In the genomic region with DNA sequence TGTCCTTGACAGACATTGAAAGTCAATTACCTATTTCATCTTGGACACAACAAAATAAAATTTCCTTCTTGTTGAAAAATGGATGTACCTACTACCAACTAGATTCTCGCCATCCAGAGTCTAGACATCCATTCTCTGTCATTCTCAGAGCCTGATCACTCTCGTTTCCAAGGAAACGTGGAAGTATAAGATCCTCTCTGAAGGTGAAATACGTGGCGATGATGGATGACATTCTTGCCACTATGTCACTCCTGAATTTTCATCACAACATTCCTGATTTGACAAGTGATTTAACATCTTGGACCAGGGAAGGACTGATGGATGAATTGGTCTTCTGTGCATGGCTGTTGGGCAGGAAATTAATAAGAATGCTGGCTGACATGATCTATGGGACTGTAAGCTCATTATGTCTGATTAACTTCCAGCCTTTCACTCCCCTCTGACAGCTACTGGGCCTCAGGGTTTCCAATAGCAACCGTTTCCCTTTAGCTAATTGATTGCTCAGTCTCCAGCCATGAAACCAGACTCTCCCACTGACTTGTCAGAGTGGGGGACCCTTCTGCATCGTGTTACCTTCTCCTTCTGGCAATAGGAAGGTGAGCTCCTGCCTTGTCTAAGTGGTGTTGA, we compare ENCODE assay signal across 12 mouse cellular contexts.
DNase-seq lines count a peak whose midpoint lies in the region; ATAC-seq and TF ChIP-seq lines count a peak whose summit lies in the region.
"Had no signal": no experiment of that assay in that cellular context is flagged by ENCODE, and none has a peak within 500 bp of the region (broad histone marks: within the 10 kb centered on the region; RNA-seq: fewer than 3 reads in every experiment).

No protein-coding gene starts in this region.

- H3K9ac ChIP-seq in hindbrain, embryonic 12.5 days = no peak overlapping the region
- H3K9ac ChIP-seq in midbrain, embryonic 15.5 days = no peak overlapping the region
- H3K9ac ChIP-seq: stomach, embryonic 15.5 days had no signal

- peak; percentile 81 for DNase-seq in brain, embryonic 14.5 days (ENCODE audit: low read depth)
- DNase-seq in embryo, embryonic 10.5 days (ENCODE audit: low spot score) = peak; percentile 76
- no peak for DNase-seq in natural killer cell, adult 2 months (ENCODE audit: low spot score in 2 of 2)
- no peak for DNase-seq in thymus, postnatal 14 days
- DNase-seq in left cerebral cortex, postnatal 25 days (ENCODE audit: low spot score in 2 of 2) = no peak
- no peak for DNase-seq in adrenal gland, adult 8-10 months
- DNase-seq: cerebellum, postnatal 36 days; lung, adult 18-20 months; right cerebral cortex, postnatal 14 days had no signal

- H3K9me3 ChIP-seq in hindbrain, embryonic 12.5 days (replicated peaks) = no peaks in the 10 kb centered on the region
- H3K9me3 ChIP-seq in midbrain, embryonic 15.5 days = no peaks in the 10 kb centered on the region
- H3K9me3 ChIP-seq: stomach, embryonic 15.5 days had no signal

- H3K4me1 ChIP-seq in hindbrain, embryonic 12.5 days = peaks cover 10% of the 10 kb centered on the region
- peaks cover 4% of the 10 kb centered on the region for H3K4me1 ChIP-seq in midbrain, embryonic 15.5 days
- H3K4me1 ChIP-seq: stomach, embryonic 15.5 days had no signal

- H3K27ac ChIP-seq in hindbrain, embryonic 12.5 days = peak overlapping the region; percentile 44
- peak overlapping the region; percentile 4; the same call in 1 of the 2 replicates for H3K27ac ChIP-seq in midbrain, embryonic 15.5 days
- H3K27ac ChIP-seq: stomach, embryonic 15.5 days had no signal

- H3K36me3 ChIP-seq in hindbrain, embryonic 12.5 days = no peaks in the 10 kb centered on the region
- no peaks in the 10 kb centered on the region for H3K36me3 ChIP-seq in midbrain, embryonic 15.5 days (replicated peaks)
- H3K36me3 ChIP-seq: stomach, embryonic 15.5 days had no signal

- no peaks in the 10 kb centered on the region for H3K27me3 ChIP-seq in hindbrain, embryonic 12.5 days
- H3K27me3 ChIP-seq in midbrain, embryonic 15.5 days (replicated peaks) = no peaks in the 10 kb centered on the region
- H3K27me3 ChIP-seq: stomach, embryonic 15.5 days had no signal

- H3K4me2 ChIP-seq in hindbrain, embryonic 12.5 days (replicated peaks) = no peak overlapping the region
- H3K4me2 ChIP-seq in midbrain, embryonic 15.5 days = no peak overlapping the region
- H3K4me2 ChIP-seq: stomach, embryonic 15.5 days had no signal

- peak; percentile 95 for ATAC-seq in hindbrain, embryonic 12.5 days (ENCODE audit: low FRiP score)
- ATAC-seq in midbrain, embryonic 15.5 days (replicated peaks) = peak; percentile 95

- intact Hi-C loops in left cerebral cortex, postnatal 25 days (cut with DNase I) = no loop called here

- no peak for TF ChIP-seq POLR2A in brain, embryonic 14.5 days (IDR thresholded peaks at IDR 0.05; ENCODE audit: borderline replicate concordance, extremely low read depth, insufficient read depth, insufficient read length, poor library complexity, severe bottlenecking)

- H3K4me3 ChIP-seq in hindbrain, embryonic 12.5 days = no peak overlapping the region
- no peak overlapping the region for H3K4me3 ChIP-seq in midbrain, embryonic 15.5 days
- H3K4me3 ChIP-seq: stomach, embryonic 15.5 days had no signal

- WGBS in hindbrain, embryonic 12.5 days = 32% methylated on average over 7 of the region's 7 CpGs
- 33% methylated on average over 7 of the region's 7 CpGs for WGBS in midbrain, embryonic 15.5 days

- TF ChIP-seq CTCF in brain, embryonic 14.5 days (IDR thresholded peaks at IDR 0.05; ENCODE audit: borderline replicate concordance, extremely low read depth, insufficient read depth, insufficient read length) = no peak

Comparison
In these comparisons a context has a peak if more than half of its experiments do, and no peak if none do; other contexts are left out.
1. DNase-seq: peak in brain, embryonic 14.5 days (single experiment) and embryo, embryonic 10.5 days (single experiment); none in natural killer cell, adult 2 months (0 of 2), thymus, postnatal 14 days (single experiment), left cerebral cortex, postnatal 25 days (0 of 2) and adrenal gland, adult 8-10 months (single experiment).